In the genomic region with DNA sequence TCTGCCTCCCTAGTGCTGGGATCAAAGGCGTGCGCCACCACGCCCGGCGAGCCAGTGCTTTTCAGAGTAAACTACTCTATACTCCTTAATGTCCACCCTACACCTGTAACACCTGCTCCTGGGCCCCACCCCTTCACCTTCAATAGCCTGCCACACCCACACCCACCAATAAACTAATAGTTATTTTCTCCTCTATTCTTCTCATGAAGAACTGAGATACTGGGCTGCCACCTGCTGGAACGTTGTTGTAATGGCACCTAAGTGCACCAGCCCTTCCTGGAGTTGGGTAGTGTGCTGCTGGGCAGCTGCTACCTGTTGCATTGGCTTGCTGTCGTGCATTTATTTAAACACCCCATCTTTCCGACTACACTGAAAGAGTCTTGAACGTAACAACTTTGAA, we compare ENCODE assay signal across 8 mouse cellular contexts.
DNase-seq lines count a peak whose midpoint lies in the region; ATAC-seq and TF ChIP-seq lines count a peak whose summit lies in the region.

No protein-coding gene starts in this region.

- H3K27ac ChIP-seq in ES-Bruce4 (ENCODE audit: insufficient read depth, low read length): no peak overlapping the region
- H3K27ac ChIP-seq in layer of hippocampus, adult 2 months: no peak overlapping the region

- no peak overlapping the region for H3K4me3 ChIP-seq in ES-Bruce4 (ENCODE audit: low read depth, low read length)
- H3K4me3 ChIP-seq in layer of hippocampus, adult 2 months: no peak overlapping the region

- peaks cover 11% of the 10 kb centered on the region for H3K4me1 ChIP-seq in ES-Bruce4 (ENCODE audit: control insufficient read depth, insufficient read depth, low read length)

- peak; percentile 67 for DNase-seq in gastrocnemius, adult 18-20 months (ENCODE audit: low spot score)
- no peak for DNase-seq in gastrocnemius, postnatal 25 days
- peak; percentile 45 for DNase-seq in c-Kit-positive CD71-positive TER-119-positive erythroid progenitor cells, embryonic 14.5 days (ENCODE audit: low spot score)
- peak; percentile 51 to 68 for DNase-seq in frontal cortex, postnatal 25 days (ENCODE audit: low spot score in 2 of 2)
- peak; percentile 58 to 78 for DNase-seq in layer of hippocampus, adult 2 months (ENCODE audit: low spot score in 2 of 2)
- DNase-seq in splenic B cell, adult 2 months (ENCODE audit: low read depth, low spot score): peak; percentile 77

- no peaks in the 10 kb centered on the region for H3K9me3 ChIP-seq in ES-Bruce4 (replicated peaks; ENCODE audit: control insufficient read depth, insufficient read depth, low read length, poor library complexity, severe bottlenecking)

- peak; percentile 56 for TF ChIP-seq CTCF in ES-Bruce4 (IDR thresholded peaks at IDR 0.05; ENCODE audit: low read depth, low read length)
- TF ChIP-seq CTCF in layer of hippocampus, adult 2 months (conservative IDR thresholded peaks at IDR 0.05): peak; percentile 90

- TF ChIP-seq POLR2A in ES-Bruce4 (IDR thresholded peaks at IDR 0.05; ENCODE audit: insufficient read depth, low read length): no peak

- H3K36me3 ChIP-seq in ES-Bruce4 (ENCODE audit: control insufficient read depth, insufficient read depth, low read length, poor library complexity, severe bottlenecking): no peaks in the 10 kb centered on the region
- H3K36me3 ChIP-seq in splenic B cell, adult 2 months (ENCODE audit: control insufficient read depth, insufficient read depth, low read length, poor library complexity, severe bottlenecking): no peaks in the 10 kb centered on the region

- ATAC-seq in megakaryocyte-erythroid progenitor cell, adult 5-6 weeks (replicated peaks; ENCODE audit: low FRiP score, low TSS enrichment, poor library complexity, severe bottlenecking): peak; percentile 84

- H3K9ac ChIP-seq in ES-Bruce4 (ENCODE audit: low read depth, poor library complexity, severe bottlenecking): no peak overlapping the region

- H3K27me3 ChIP-seq in ES-Bruce4 (ENCODE audit: control insufficient read depth, insufficient read depth, low read length, poor library complexity, severe bottlenecking): no peaks in the 10 kb centered on the region
- no peaks in the 10 kb centered on the region for H3K27me3 ChIP-seq in splenic B cell, adult 2 months (ENCODE audit: control insufficient read depth, insufficient read depth, low read length, poor library complexity, severe bottlenecking)

- peak; percentile 47; the same call in 1 of the 2 replicates for TF ChIP-seq EP300 in ES-Bruce4 (IDR thresholded peaks at IDR 0.05; ENCODE audit: insufficient read depth, low read depth, low read length)
